Mouse (Mus musculus): ENCODE data around the gene Ostm1.

DNA sequence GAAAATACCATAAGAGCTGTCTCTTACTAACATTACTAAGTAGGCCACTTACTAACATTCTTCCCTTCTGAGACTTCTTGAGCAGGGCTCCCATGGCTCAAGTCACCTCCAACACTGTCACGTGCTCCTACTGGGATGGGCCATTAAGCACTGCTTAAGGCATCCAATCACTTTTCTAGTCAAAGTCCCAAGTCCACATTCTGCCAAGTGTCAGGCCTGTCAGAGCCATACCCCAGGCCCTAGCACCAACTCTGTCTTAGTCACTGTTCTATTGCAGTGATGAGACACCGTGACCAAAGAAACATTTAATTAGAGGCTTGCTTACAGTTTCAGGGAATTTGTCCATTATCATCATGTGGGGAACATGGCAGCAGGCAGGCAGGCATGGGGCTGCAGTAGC, 78.3 kb downstream of the Ostm1 start:
- TF ChIP-seq CTCF (IDR thresholded peaks at IDR 0.05; ENCODE audit: control insufficient read depth, insufficient read depth, insufficient read length) (no peak), CEBPB (IDR thresholded peaks at IDR 0.05; ENCODE audit: low read depth) (no peak)
